Mouse (Mus musculus) heart, postnatal 0 days (tissue): ENCODE results near the gene Lca5l. TPM values are rescaled to one million over a fixed set of nuclear protein-coding genes. Genes with fewer than 3 reads are reported as not detected.

Source experiments
- ATAC-seq: fragments of 200-750 bp; cut with Nextera tagmentation; 2 replicates; pipeline ENCODE4 v1.8.0; 2017; ENCODE audit warnings: low read depth, moderate number of reproducible peaks, moderate library complexity; ENCODE audit not compliant: insufficient read depth
- DNase-seq: peaks from one replicate; pipeline ENCODE4 v3.0.0-alpha.2; 2016; ENCODE audit warnings: low spot score
- H3K27ac ChIP-seq: fragments of 300-500 bp; sonication (generic); 2 replicates; pipeline ENCODE4 v1.5.1; 2014; ENCODE audit warnings: low read depth, mild to moderate bottlenecking
- H3K27me3 ChIP-seq: fragments of 300-500 bp; sonication (generic); 2 replicates; pipeline ENCODE4 v1.6.1; 2014; ENCODE audit warnings: low read length, mixed read lengths; ENCODE audit not compliant: control insufficient read depth, insufficient read depth
- H3K36me3 ChIP-seq: fragments of 300-500 bp; sonication (generic); replicated peaks from 2 replicates; pipeline ENCODE4 v1.6.1; 2014; ENCODE audit warnings: low read length, mixed read lengths; ENCODE audit not compliant: control insufficient read depth, insufficient read depth
- H3K4me1 ChIP-seq: fragments of 300-500 bp; sonication (generic); 2 replicates; pipeline ENCODE4 v1.6.1; 2014; ENCODE audit warnings: antibody characterized with exemption; ENCODE audit not compliant: control insufficient read depth, insufficient read depth
- H3K4me2 ChIP-seq: fragments of 300-500 bp; sonication (generic); 2 replicates; pipeline ENCODE4 v1.6.1; 2014; ENCODE audit warnings: low read depth, mild to moderate bottlenecking, low read length, moderate library complexity
- H3K4me3 ChIP-seq: fragments of 300-500 bp; sonication (generic); 2 replicates; pipeline ENCODE4 v1.5.1; 2014; ENCODE audit warnings: low read depth, low read length
- H3K9ac ChIP-seq: fragments of 300-500 bp; sonication (generic); replicated peaks from 2 replicates; pipeline ENCODE4 v1.6.1; 2014; ENCODE audit warnings: low read depth, low read length, mixed read lengths
- H3K9me3 ChIP-seq: fragments of 300-500 bp; sonication (generic); replicated peaks from 2 replicates; pipeline ENCODE4 v1.6.1; 2016; ENCODE audit warnings: low read length; ENCODE audit not compliant: control insufficient read depth
- CTCF ChIP-seq: IDR thresholded peaks from 2 replicates; pipeline ENCODE4 v1.5.1; 2016; ENCODE audit warnings: antibody characterized with exemption, control low read depth, low read depth
- EP300 ChIP-seq: IDR thresholded peaks from 2 replicates; pipeline ENCODE4 v1.6.1; 2016; ENCODE audit warnings: antibody characterized with exemption, low read depth
- WGBS: fragments of 180-500 bp; shearing (Covaris S2); extraction: QIAGEN DNeasy Blood & Tissue Kit; methylation state at CpG from one replicate; pipeline ENCODE4 v1.1.7; 2014; 5-methylcytosine and 5-hydroxymethylcytosine counted together
- polyA plus RNA-seq: library from polyadenylated mRNA; unstranded; fragments of >200 nt; fragmentation: Nextera tagmentation; extraction: Ambion mirVana; gene quantifications from 2 replicates; pipeline ENCODE4 v1.2.1, GENCODE M21; 2015
- total RNA-seq: library from RNA; depleted of rRNA; stranded (reverse); fragments of >200 nt; gene quantifications from 2 replicates; pipeline ENCODE4 v1.2.3, GENCODE M21; 2014; ENCODE audit warnings: low replicate concordance

The Lca5l gene
- total and polyA plus RNA-seq, 2 experiments from 2014 or later, result 1.5 to 2.3 TPM

GRCm38 (mm10) chr16:96128466-96128865, 63.6 kb downstream of the Lca5l start:
- no peaks in the 10 kb centered on the region for H3K9me3 ChIP-seq
- peak overlapping the region; percentile 84 for H3K9ac ChIP-seq
- H3K27ac ChIP-seq, result peak overlapping the region; percentile 98
- 3% methylated on average over 9 of the region's 9 CpGs for WGBS
- peaks cover 20% of the 10 kb centered on the region for H3K4me1 ChIP-seq
- peak overlapping the region; percentile 69 for H3K4me3 ChIP-seq
- DNase-seq (no peak), ATAC-seq (no peak)
- H3K27me3 ChIP-seq, result no peaks in the 10 kb centered on the region
- TF ChIP-seq CTCF (no peak), EP300 (no peak)
- H3K36me3 ChIP-seq, result peaks cover 25% of the 10 kb centered on the region
- H3K4me2 ChIP-seq, result peak overlapping the region; percentile 84

- H3K4me1 ChIP-seq, result peaks cover 20% of the 10 kb centered on the region
- peaks cover 32% of the 10 kb centered on the region for H3K36me3 ChIP-seq
- H3K9me3 ChIP-seq, result no peaks in the 10 kb centered on the region
- DNase-seq (peak; percentile 97), ATAC-seq (peak; percentile 95)
- peak within 1 kb of the TSS; percentile 98 for H3K27ac ChIP-seq
- H3K4me2 ChIP-seq, result peak within 1 kb of the TSS; percentile 84
- H3K9ac ChIP-seq, result peak within 1 kb of the TSS; percentile 84
- TF ChIP-seq CTCF (no peak), EP300 (no peak)
- under 1% methylated on average over 60 of the region's 72 CpGs for WGBS
- no peaks in the 10 kb centered on the region for H3K27me3 ChIP-seq
- H3K4me3 ChIP-seq, result peak within 1 kb of the TSS; percentile 69
Observed at GRCm38 (mm10) chr16:96127657-96128344, 64.3 kb downstream of the Lca5l start, which contains the start of gene Hmgn1. Gene Hmgn1, minus strand, starts transcription at chr16:96127729.

GRCm38 (mm10) chr16:96127288-96127656, 64.8 kb downstream of the Lca5l start:
- H3K36me3 ChIP-seq, result peaks cover 37% of the 10 kb centered on the region
- H3K4me3 ChIP-seq, result peak overlapping the region; percentile 69
- no peaks in the 10 kb centered on the region for H3K27me3 ChIP-seq
- no peaks in the 10 kb centered on the region for H3K9me3 ChIP-seq
- peak; percentile 16 for ATAC-seq
- TF ChIP-seq EP300 (no peak; the same call in 1 of the 2 replicates), CTCF (no peak)
- H3K4me2 ChIP-seq, result peak overlapping the region; percentile 84
- peak overlapping the region; percentile 98 for H3K27ac ChIP-seq
- WGBS, result under 1% methylated on average over 42 of the region's 52 CpGs
- H3K4me1 ChIP-seq, result peaks cover 20% of the 10 kb centered on the region
- peak overlapping the region; percentile 84 for H3K9ac ChIP-seq
- peak; percentile 24 for DNase-seq

GRCm38 (mm10) chr16:96126684-96127171, 65.3 kb downstream of the Lca5l start:
- peak overlapping the region; percentile 69 for H3K4me3 ChIP-seq
- peak overlapping the region; percentile 98 for H3K27ac ChIP-seq
- no peaks in the 10 kb centered on the region for H3K27me3 ChIP-seq
- DNase-seq (peak; percentile 54), ATAC-seq (no peak)
- H3K9me3 ChIP-seq, result no peaks in the 10 kb centered on the region
- H3K36me3 ChIP-seq, result peaks cover 38% of the 10 kb centered on the region
- peaks cover 20% of the 10 kb centered on the region for H3K4me1 ChIP-seq
- peak overlapping the region; percentile 84 for H3K4me2 ChIP-seq
- WGBS, result 2% methylated on average over 19 of the region's 19 CpGs
- TF ChIP-seq CTCF (no peak), EP300 (no peak)
- peak overlapping the region; percentile 84 for H3K9ac ChIP-seq

GRCm38 (mm10) chr16:96120022-96120623, 71.9 kb downstream of the Lca5l start:
- no peak overlapping the region for H3K4me3 ChIP-seq
- H3K4me1 ChIP-seq, result peaks cover under 1% of the 10 kb centered on the region; the same call in 1 of the 2 replicates
- 74% methylated on average over 4 of the region's 4 CpGs for WGBS
- no peaks in the 10 kb centered on the region for H3K27me3 ChIP-seq
- no peak overlapping the region for H3K27ac ChIP-seq
- H3K9ac ChIP-seq, result no peak overlapping the region
- H3K4me2 ChIP-seq, result no peak overlapping the region
- no peak for TF ChIP-seq EP300
- no peak for TF ChIP-seq CTCF
- no peaks in the 10 kb centered on the region for H3K9me3 ChIP-seq
- no peak for DNase-seq
- H3K36me3 ChIP-seq, result peaks cover 39% of the 10 kb centered on the region
- no peak for ATAC-seq
